Mouse (Mus musculus) kidney, adult 2 months (tissue): Measurements from ENCODE around the gene Cacna1a.

Experiments
- CTCF ChIP-seq: fragments of 200-500 bp; conservative IDR thresholded peaks from 2 replicates; pipeline ENCODE4 v1.5.1; 2011; ENCODE audit warnings: low read depth, mild to moderate bottlenecking, control low read depth, low read length, moderate library complexity, mixed read lengths; ENCODE audit not compliant: insufficient read depth, insufficient read length
- POLR2A ChIP-seq: fragments of 200-500 bp; IDR thresholded peaks from one replicate; pipeline ENCODE4 v1.6.1; 2011; ENCODE audit warnings: low read depth, low read length, control low read depth

GRCm38 (mm10) chr8:84650213-84650612 lies 262.0 kb downstream of the Cacna1a start:
- TF ChIP-seq CTCF (no peak), POLR2A (no peak)
